Mouse (Mus musculus): Measurements from ENCODE around the gene Trat1. TPM values are rescaled to one million over a fixed set of nuclear protein-coding genes. Genes with fewer than 3 reads are reported as not detected.

The Trat1 gene
- 0.26 and 0.36 TPM in 2 replicates for polyA plus RNA-seq (2012; rRNA removed)
- polyA plus RNA-seq (2014; fragmentation: Nextera tagmentation; extraction: Ambion mirVana), result not detected in 2 replicates

DNA sequence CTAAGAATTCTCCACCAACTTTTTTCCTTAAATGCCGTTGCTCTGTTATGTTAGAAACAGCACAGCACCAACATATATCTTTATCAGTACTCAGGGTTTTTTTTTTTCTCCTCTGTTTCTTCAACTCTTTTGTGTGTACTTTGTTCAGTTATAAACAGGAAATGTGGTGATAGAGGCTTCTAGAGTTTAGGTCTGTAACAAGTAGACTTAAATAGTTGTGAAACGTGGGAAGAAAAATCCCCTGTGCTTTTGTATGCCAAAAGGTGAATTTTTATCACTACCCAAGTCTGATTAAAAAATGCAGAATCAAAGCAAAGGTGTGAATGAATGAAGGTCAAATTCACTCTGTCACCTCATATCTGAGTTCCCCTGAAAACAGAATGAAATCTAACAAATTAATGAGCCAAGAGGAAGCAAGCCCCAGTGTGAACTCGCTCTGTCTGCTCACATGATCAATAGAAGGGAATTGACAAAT lies at the start of gene Trat1:
Gene Trat1, minus strand, starts transcription at position 51 of the 475 bp plus-strand sequence.
- Histone ChIP-seq H3K9ac (ENCODE audit: low read depth, low read length, severe bottlenecking) (no peak within 1 kb of the TSS), H3K4me1 (ENCODE audit: control insufficient read depth, insufficient read depth, low read length) (no peaks in the 10 kb centered on the region), H3K4me3 (replicated peaks; ENCODE audit: low read length) (no peak within 1 kb of the TSS), H3K9me3 (ENCODE audit: control insufficient read depth, low read length) (no peaks in the 10 kb centered on the region), H3K4me2 (replicated peaks; ENCODE audit: low read depth, low read length, severe bottlenecking) (no peak within 1 kb of the TSS), H3K27me3 (ENCODE audit: control insufficient read depth, insufficient read depth, low read length) (no peaks in the 10 kb centered on the region), H3K27ac (replicated peaks; ENCODE audit: low read depth, low read length) (no peak within 1 kb of the TSS), H3K36me3 (ENCODE audit: control insufficient read depth, insufficient read depth, low read length) (no peaks in the 10 kb centered on the region)
- no peak for TF ChIP-seq POLR2A (IDR thresholded peaks at IDR 0.05; ENCODE audit: borderline replicate concordance, extremely low read depth, insufficient read depth, insufficient read length)
- 76% methylated on average over 3 of the region's 3 CpGs for WGBS
- DNase-seq (ENCODE audit: low spot score) (no peak), ATAC-seq (ENCODE audit: low FRiP score, low read depth) (no peak)

DNA sequence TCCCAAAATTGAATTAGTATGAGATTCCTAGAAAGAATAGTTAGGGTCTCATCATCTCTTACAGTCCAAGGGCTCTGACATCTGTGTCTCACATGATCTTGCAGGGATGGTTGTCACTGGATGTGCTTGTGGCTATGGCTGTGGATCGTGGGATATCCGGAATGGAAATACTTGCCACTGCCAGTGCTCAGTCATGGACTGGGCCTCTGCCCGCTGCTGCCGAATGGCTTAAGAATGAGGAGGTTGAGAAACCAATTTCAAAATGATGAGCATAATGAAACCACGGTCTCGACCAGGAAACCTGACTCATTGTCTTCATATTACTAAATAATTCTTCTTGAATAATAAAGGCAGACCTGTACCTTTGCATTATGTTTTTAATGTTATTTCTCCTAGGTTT lies 46.7 kb upstream of the Trat1 start:
- TF ChIP-seq POLR2A (IDR thresholded peaks at IDR 0.05; ENCODE audit: borderline replicate concordance, extremely low read depth, insufficient read depth, insufficient read length), result no peak
- Histone ChIP-seq H3K4me1 (ENCODE audit: control insufficient read depth, insufficient read depth, low read length) (no peaks in the 10 kb centered on the region), H3K27me3 (ENCODE audit: control insufficient read depth, insufficient read depth, low read length) (no peaks in the 10 kb centered on the region), H3K9ac (ENCODE audit: low read depth, low read length, severe bottlenecking) (no peak overlapping the region), H3K36me3 (ENCODE audit: control insufficient read depth, insufficient read depth, low read length) (no peaks in the 10 kb centered on the region), H3K9me3 (ENCODE audit: control insufficient read depth, low read length) (no peaks in the 10 kb centered on the region), H3K27ac (replicated peaks; ENCODE audit: low read depth, low read length) (no peak overlapping the region), H3K4me2 (replicated peaks; ENCODE audit: low read depth, low read length, severe bottlenecking) (no peak overlapping the region), H3K4me3 (replicated peaks; ENCODE audit: low read length) (no peak overlapping the region)
- no peak for ATAC-seq (ENCODE audit: low FRiP score, low read depth)
- 93% methylated on average over 6 of the region's 6 CpGs for WGBS
- DNase-seq (ENCODE audit: low spot score), result no peak

GRCm38 (mm10) chr16:48816695-48817094 lies 44.9 kb upstream of the Trat1 start, which contains the start of gene Retnlb:
Gene Retnlb (plus strand): TSS chr16:48816856.
- no peak within 1 kb of the TSS for H3K9ac ChIP-seq (ENCODE audit: low read depth, low read length, severe bottlenecking)
- H3K4me1 ChIP-seq (ENCODE audit: control insufficient read depth, insufficient read depth, low read length), result no peaks in the 10 kb centered on the region
- H3K36me3 ChIP-seq (ENCODE audit: control insufficient read depth, insufficient read depth, low read length), result no peaks in the 10 kb centered on the region
- H3K9me3 ChIP-seq (ENCODE audit: control insufficient read depth, low read length), result no peaks in the 10 kb centered on the region
- no peak for TF ChIP-seq POLR2A (IDR thresholded peaks at IDR 0.05; ENCODE audit: borderline replicate concordance, extremely low read depth, insufficient read depth, insufficient read length)
- H3K4me2 ChIP-seq (replicated peaks; ENCODE audit: low read depth, low read length, severe bottlenecking), result no peak within 1 kb of the TSS
- ATAC-seq (ENCODE audit: low FRiP score, low read depth) (no peak), DNase-seq (ENCODE audit: low spot score) (no peak)
- no peak within 1 kb of the TSS for H3K27ac ChIP-seq (replicated peaks; ENCODE audit: low read depth, low read length)
- H3K27me3 ChIP-seq (ENCODE audit: control insufficient read depth, insufficient read depth, low read length), result no peaks in the 10 kb centered on the region
- WGBS, result 91% methylated on average over 2 of the region's 2 CpGs
- H3K4me3 ChIP-seq (replicated peaks; ENCODE audit: low read length), result no peak within 1 kb of the TSS

GRCm38 (mm10) chr16:48811881-48812436 lies 40.1 kb upstream of the Trat1 start:
- no peaks in the 10 kb centered on the region for H3K4me1 ChIP-seq (ENCODE audit: control insufficient read depth, insufficient read depth, low read length)
- no peak overlapping the region for H3K4me2 ChIP-seq (replicated peaks; ENCODE audit: low read depth, low read length, severe bottlenecking)
- 60% methylated on average over 7 of the region's 7 CpGs for WGBS
- H3K9ac ChIP-seq (ENCODE audit: low read depth, low read length, severe bottlenecking), result no peak overlapping the region
- H3K36me3 ChIP-seq (ENCODE audit: control insufficient read depth, insufficient read depth, low read length), result no peaks in the 10 kb centered on the region
- no peak for DNase-seq (ENCODE audit: low spot score)
- no peak for TF ChIP-seq POLR2A (IDR thresholded peaks at IDR 0.05; ENCODE audit: borderline replicate concordance, extremely low read depth, insufficient read depth, insufficient read length)
- H3K4me3 ChIP-seq (replicated peaks; ENCODE audit: low read length), result no peak overlapping the region
- no peak overlapping the region for H3K27ac ChIP-seq (replicated peaks; ENCODE audit: low read depth, low read length)
- H3K9me3 ChIP-seq (ENCODE audit: control insufficient read depth, low read length), result no peaks in the 10 kb centered on the region
- no peak for ATAC-seq (ENCODE audit: low FRiP score, low read depth)
- H3K27me3 ChIP-seq (ENCODE audit: control insufficient read depth, insufficient read depth, low read length), result no peaks in the 10 kb centered on the region

DNA sequence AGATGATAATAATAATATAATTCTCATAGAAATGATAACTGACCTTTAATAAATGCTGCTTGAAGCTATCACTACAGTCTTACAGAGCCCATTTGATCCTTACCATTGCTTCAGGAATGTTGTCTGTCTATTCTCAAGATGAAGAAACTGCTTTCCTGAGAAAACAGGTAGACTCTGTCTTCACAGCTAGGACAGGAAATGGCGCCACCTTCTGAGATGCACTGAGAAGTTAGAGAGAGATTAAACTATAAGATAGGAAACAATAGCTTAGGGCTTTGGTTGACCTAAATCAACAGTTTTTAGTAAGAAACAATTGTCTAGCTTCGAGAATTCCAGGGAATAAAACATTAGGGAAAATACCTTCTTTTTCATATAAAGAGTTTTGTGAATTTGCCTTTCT lies 37.6 kb upstream of the Trat1 start:
- WGBS, result 55% methylated on average over 2 of the region's 2 CpGs
- Histone ChIP-seq H3K4me3 (replicated peaks; ENCODE audit: low read length) (no peak overlapping the region), H3K4me2 (replicated peaks; ENCODE audit: low read depth, low read length, severe bottlenecking) (no peak overlapping the region), H3K9ac (ENCODE audit: low read depth, low read length, severe bottlenecking) (no peak overlapping the region), H3K9me3 (ENCODE audit: control insufficient read depth, low read length) (no peaks in the 10 kb centered on the region), H3K27me3 (ENCODE audit: control insufficient read depth, insufficient read depth, low read length) (no peaks in the 10 kb centered on the region), H3K27ac (replicated peaks; ENCODE audit: low read depth, low read length) (no peak overlapping the region), H3K36me3 (ENCODE audit: control insufficient read depth, insufficient read depth, low read length) (no peaks in the 10 kb centered on the region), H3K4me1 (ENCODE audit: control insufficient read depth, insufficient read depth, low read length) (no peaks in the 10 kb centered on the region)
- ATAC-seq (ENCODE audit: low FRiP score, low read depth), result no peak
- DNase-seq (ENCODE audit: low spot score), result no peak
- TF ChIP-seq POLR2A (IDR thresholded peaks at IDR 0.05; ENCODE audit: borderline replicate concordance, extremely low read depth, insufficient read depth, insufficient read length), result no peak

Data from limb, embryonic 14.5 days (tissue).